Mouse (Mus musculus): ENCODE results near the gene Fam53b.
"Not testable (repeated sequence)": the region's sequence is repeated elsewhere in the genome, so short reads cannot be mapped to it uniquely, and the experiment has no call there.

Gene Fam53b

GRCm38 (mm10) chr7:132687897-132688296 lies 125.8 kb downstream of the Fam53b start:
- CTCF ChIA-PET = no interaction called here

GRCm38 (mm10) chr7:132686515-132686914 lies 127.2 kb downstream of the Fam53b start:
- CTCF ChIA-PET = no interaction called here

- CTCF ChIA-PET = no interaction called here
These were observed 129.8 kb downstream of the Fam53b start for GRCm38 (mm10) chr7:132683923-132684322.

- CTCF ChIA-PET = interaction anchor here (1.1 kb wide), 1 partner anchor 15 kb away, joined by 3 read pairs; no protein-coding TSS in a partner anchor
These were observed 130.8 kb downstream of the Fam53b start for GRCm38 (mm10) chr7:132682901-132683300.

GRCm38 (mm10) chr7:132682336-132682735 lies 131.3 kb downstream of the Fam53b start:
- CTCF ChIA-PET = interaction anchor here (1.1 kb wide), 1 partner anchor 14 kb away, joined by 3 read pairs; no protein-coding TSS in a partner anchor

- CTCF ChIA-PET = interaction anchor here (1.1 kb wide), 1 partner anchor 14 kb away, joined by 3 read pairs; no protein-coding TSS in a partner anchor
These were observed 131.9 kb downstream of the Fam53b start for GRCm38 (mm10) chr7:132681831-132682230.

GRCm38 (mm10) chr7:132681296-132681695 lies 132.4 kb downstream of the Fam53b start:
- CTCF ChIA-PET = no interaction called here

GRCm38 (mm10) chr7:132679549-132679948 lies 134.1 kb downstream of the Fam53b start:
- CTCF ChIA-PET = no interaction called here

- CTCF ChIA-PET = no interaction called here
These were observed 134.6 kb downstream of the Fam53b start for GRCm38 (mm10) chr7:132679117-132679516.

- CTCF ChIA-PET = no interaction called here
These were observed 137.8 kb downstream of the Fam53b start for GRCm38 (mm10) chr7:132675922-132676321.

- CTCF ChIA-PET = no interaction called here
These were observed 139.5 kb downstream of the Fam53b start for GRCm38 (mm10) chr7:132673931-132674755.

GRCm38 (mm10) chr7:132672481-132672959 lies 141.2 kb downstream of the Fam53b start:
- CTCF ChIA-PET = no interaction called here

- CTCF ChIA-PET = no interaction called here
These were observed 142.9 kb downstream of the Fam53b start for GRCm38 (mm10) chr7:132670863-132671165.

GRCm38 (mm10) chr7:132669999-132670862 lies 143.5 kb downstream of the Fam53b start:
- CTCF ChIA-PET = no interaction called here

GRCm38 (mm10) chr7:132668604-132669003 lies 145.1 kb downstream of the Fam53b start:
- CTCF ChIA-PET = interaction anchor here (1.2 kb wide), 1 partner anchor 14 kb away, joined by 3 read pairs; no protein-coding TSS in a partner anchor

GRCm38 (mm10) chr7:132666516-132666915 lies 147.2 kb downstream of the Fam53b start:
- CTCF ChIA-PET = interaction anchor here (0.5 kb wide), 1 partner anchor 10 kb away, joined by 3 read pairs; no protein-coding TSS in a partner anchor

- CTCF ChIA-PET = no interaction called here
These were observed 147.9 kb downstream of the Fam53b start for GRCm38 (mm10) chr7:132665664-132666382.

GRCm38 (mm10) chr7:132664815-132665214 lies 148.9 kb downstream of the Fam53b start:
- CTCF ChIA-PET = no interaction called here

- CTCF ChIA-PET = not testable (repeated sequence)
These were observed 150.9 kb downstream of the Fam53b start for GRCm38 (mm10) chr7:132662831-132663230.
